Mouse (Mus musculus) neutrophil, adult 5-6 weeks (primary cell): ENCODE data around the gene Chmp2a. TPM values are rescaled to one million over a fixed set of nuclear protein-coding genes. Genes with fewer than 3 reads are reported as not detected.

ENCODE experiments used
- ATAC-seq: fragments of 151-379, 151-347 bp; 2 replicates; pipeline ENCODE4 v1.8.0; 2017; ENCODE audit warnings: mild to moderate bottlenecking, moderate TSS enrichment; ENCODE audit not compliant: insufficient number of reproducible peaks, poor library complexity, low FRiP score, severe bottlenecking; ENCODE audit errors: extremely low read depth
- total RNA-seq: library from RNA; stranded (forward); fragments of 200-1000 nt; gene quantifications from 2 replicates; pipeline ENCODE4 v1.2.3, GENCODE M21; 2017

Gene Chmp2a
- total RNA-seq, 1 experiment from 2014 or later, result 199 TPM

DNA sequence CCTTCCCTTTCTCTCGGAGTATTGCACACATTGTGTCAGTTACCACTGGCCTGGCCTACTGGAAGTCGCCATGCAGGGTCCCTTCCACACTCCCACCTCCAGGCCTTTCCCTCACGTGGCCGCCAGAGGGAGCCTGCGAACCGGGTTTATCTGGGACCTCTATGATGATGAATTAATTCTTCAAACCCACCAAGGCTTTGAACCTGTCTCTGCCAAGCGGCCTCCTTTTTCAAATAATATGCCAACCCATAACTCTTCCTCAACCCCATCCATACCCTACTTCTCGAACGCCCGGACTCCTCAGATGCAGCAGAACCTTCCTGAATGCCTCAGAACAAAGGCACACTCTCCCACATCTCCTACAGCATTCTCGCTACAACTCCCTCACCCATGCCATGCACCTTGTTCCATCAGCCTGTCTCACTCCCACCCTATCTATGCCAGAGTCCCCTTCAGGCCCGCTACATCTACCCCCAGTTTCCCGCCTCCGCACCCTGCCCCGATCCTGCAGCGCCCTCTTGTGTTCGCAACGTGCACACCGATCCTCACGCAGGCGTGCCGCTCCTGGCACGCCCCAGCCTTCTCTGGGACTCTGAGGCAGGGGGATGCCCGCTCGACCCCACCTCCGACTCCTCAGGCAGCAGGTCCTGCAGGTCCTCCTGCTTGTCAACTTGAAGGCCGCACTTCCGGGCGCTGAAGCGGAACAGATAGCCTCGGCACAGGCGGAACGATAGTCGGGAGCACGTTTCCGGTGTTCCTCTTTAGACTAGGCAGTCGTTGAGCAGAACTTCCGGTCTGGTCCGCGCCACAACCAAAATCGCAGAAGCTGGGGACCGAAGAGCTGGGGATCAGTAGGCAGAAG, 25.2 kb downstream of the Chmp2a start:
- peak; percentile 75 for ATAC-seq

DNA sequence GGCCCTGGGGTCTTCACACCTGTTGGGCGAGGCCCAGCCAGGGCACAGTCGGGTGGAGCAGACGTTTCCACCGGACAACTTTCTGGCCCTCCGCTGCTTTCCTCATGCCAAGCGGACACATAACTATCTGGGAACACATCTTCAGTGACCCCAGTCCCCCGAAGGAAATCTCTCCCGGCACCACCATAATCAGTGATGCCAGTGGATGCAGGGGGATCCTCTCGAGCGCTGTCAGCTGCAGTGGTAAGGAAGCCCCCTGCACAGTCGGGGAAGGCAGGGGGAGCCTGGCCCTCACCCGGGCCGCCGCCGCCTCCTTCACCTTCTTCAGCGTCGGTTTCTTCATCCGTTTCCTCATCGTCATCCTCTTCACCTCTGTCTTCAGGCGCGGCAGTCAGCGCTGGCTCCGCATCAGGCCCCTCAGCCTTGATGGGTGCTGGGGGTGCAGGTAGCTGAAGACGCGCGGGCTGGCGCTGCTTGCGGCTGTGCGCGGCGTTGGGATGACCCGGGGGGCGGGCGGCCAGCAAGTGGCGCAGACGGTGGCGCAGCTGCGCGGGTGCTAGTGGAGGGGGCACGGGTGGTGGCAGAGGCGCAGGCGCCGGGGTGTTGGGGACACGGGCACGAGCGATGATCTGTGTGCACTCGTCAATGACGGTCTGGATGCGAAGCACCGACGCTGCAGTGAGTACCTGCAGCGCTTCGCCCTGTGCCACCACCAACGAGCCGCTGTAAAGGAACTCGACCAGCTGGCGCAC, 27.1 kb downstream of the Chmp2a start:
- ATAC-seq, result no peak

DNA sequence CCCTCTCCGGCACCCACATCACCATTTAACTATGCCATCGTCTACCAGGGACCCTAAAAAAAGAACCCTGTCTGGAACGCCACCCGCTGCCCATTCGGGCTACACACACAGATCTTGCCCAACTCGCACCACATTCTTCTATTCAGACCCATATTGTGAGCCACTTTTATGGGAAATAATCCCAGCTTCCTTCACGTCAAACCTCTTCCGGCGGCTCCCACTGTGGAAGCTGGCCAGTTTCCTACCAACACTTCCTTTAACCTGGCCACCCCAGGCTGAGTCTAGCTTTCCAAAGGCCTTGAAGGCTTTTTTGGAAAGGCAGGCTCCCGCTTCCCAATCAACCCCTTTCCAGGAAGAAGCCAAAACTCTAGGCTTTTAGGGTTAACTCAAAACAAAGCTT, 28.1 kb downstream of the Chmp2a start:
- no peak for ATAC-seq

DNA sequence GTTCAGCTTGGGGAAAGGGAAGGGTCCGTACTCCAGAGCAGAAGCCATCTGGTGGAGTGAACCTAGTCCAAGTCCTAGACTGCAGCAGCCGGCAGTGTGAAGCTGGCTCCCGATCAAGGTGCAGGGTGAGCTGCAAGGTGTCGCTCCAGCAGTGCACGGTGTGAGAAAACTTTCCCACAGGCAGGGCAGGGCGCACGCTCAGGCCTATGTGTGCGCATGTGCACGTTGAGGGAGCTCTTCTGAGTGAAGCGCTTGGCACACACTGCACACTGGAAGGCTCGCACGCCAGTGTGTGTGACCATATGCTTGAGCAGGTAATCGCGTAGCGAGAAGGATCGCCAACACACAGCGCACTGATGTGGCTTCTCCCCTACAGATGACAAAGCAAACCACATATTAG, 28.6 kb downstream of the Chmp2a start:
- no peak for ATAC-seq

DNA sequence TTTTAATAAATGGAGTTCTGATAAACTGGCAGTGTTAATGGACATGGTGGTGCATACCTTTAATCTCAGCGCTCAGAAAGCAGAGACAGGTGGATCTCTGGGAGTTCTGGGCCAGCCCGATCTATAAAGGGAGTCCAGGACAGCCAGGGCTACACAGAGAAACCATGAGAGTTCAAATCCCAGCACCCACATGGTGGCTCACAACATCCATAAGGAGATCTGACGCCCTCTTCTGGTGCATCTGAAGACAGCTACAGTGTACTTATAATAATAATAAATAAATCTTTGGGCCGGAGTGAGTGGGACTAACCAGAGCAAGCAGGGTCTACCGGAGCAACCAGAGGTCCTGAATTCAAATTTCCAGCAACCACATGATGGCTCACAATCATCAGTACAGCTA, 31.2 kb downstream of the Chmp2a start:
- ATAC-seq, result no peak

DNA sequence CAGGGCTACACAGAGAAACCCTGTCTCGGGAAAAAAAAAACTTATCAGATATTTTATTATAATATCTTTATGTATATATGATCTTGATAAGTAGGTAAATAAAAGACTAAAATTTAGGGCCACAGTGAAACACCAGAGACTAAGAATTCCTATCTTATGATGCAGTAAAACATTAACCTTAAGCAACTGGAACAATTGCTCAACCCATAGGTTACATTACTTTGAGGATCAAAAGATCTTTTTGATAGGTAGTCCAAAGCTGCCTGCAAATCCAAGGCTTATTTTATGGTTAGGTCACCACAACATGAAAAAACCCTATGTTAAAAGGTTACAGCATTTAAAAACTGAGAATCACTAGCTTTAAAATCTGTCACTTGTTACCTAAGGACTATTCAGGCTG, 33.0 kb downstream of the Chmp2a start:
- ATAC-seq, result no peak

DNA sequence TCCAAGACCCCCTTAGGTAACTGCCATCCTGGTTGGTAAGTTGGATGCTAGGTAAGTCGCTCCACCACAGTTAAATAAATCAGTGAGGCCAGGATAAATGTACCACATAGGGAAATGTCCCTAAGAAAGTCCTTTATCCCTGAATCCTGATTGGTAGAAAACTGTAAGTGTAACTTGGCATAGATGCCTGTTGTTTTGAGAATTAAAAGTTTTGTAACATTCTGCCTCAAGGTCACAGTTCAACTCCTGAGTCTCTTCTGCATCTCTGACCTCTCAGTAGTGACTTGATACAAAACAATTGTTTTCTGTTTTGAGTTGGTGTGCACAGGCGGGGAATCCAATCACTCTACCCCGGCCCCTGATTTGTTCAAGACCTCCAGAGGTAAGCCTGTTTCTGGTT, 35.8 kb downstream of the Chmp2a start, which contains the start of gene Trim28:
Gene Trim28, plus strand, starts transcription at position 264 of the 400 bp plus-strand sequence.
- no peak for ATAC-seq

DNA sequence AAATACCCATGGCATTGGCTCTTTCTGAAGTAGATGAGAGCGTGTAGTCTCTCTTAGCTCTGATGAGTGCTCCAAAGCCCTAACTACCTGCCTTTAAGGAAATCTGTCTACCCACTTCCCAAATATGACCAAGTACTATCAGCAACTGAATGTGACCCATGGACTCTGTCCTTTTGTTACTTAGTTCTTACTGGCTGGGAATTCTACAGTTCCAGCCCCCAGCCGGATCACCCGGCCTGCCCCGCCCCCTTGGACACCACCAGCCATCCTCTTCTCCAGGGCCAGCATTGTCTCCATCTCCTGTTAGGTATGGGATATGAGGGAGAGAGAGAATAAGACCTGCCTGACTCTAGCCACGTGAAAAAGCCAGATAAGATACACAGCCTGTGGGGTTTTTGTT, 36.6 kb downstream of the Chmp2a start, which contains the start of gene Slc27a5:
Gene Slc27a5, minus strand, starts transcription at position 140 of the 400 bp plus-strand sequence.
- ATAC-seq, result no peak

DNA sequence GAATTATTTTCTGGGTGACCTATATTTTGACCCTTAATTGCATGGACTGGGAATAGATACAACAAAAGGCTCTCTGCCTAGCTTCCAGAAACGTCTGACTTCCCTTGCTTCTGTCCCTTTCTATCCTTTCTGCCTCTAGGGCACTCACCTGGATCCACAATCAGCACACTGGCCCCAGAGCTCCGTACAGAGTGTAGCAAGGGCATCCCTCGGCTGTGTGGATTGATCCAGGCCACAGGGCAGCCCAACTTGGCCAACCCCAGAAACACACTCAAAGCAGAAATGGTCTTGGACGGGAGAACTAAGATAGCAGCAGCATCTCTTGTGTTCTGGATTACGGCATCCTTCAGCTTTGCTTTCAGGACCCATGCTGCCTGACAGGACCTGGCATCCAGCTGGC, 37.4 kb downstream of the Chmp2a start:
- no peak for ATAC-seq

DNA sequence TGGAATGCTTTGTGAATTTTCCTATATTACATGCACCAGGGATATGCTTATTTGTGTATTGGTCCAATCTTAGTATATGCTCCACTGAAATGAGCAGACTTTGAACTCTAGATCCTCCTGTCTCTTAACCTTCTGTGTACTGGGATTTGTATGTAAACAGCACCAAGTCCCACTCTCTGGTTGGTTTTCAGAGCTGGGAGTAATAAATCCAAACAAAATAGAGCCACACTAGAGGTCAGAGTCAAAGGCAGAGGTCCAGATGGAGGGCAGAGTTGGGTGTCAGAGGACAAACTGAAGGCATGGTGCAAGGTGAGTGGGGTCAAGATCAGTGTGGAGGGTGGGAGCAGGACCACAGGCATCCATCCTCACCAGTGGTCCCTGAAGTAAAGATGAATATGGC, 38.7 kb downstream of the Chmp2a start:
- no peak for ATAC-seq

DNA sequence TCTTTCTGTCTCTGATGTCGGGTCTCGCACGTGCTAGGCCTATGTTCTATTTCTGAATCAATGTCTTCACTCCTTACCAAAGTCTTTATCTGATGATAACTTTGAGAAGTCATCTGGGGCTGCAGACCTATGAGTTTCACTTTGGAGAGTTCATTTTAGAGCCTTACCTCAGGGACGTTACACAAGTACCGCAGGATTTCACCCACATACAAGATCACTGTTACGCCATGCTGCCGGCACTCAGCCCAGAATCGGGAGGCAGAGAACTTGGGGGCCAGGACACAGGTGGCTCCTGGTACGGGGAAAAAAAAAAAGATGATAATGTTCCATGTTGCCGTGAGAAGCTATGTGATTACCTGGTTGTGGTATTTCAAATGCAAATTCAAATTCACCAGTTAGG, 41.5 kb downstream of the Chmp2a start:
- ATAC-seq, result no peak

DNA sequence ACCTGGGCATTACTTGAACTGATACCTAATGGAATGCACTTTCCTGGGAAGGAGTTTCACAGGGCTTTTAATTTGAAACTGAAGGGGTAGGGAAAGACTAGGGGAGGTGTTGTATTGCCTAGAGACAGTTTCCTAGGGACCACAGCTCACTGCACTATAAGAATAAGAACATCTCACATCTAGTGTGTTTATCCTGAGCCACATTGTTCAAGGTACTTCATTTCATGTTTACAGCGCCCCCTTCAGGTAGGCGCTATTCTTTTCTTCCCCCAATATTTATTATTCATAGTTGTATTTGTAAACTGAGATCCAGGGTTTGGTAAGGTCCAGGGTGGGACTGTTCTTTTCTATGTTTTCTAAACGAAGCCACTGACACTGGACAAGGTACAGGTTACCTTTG, 42.4 kb downstream of the Chmp2a start:
- ATAC-seq, result peak; percentile 48; the same call in 1 of the 2 replicates

DNA sequence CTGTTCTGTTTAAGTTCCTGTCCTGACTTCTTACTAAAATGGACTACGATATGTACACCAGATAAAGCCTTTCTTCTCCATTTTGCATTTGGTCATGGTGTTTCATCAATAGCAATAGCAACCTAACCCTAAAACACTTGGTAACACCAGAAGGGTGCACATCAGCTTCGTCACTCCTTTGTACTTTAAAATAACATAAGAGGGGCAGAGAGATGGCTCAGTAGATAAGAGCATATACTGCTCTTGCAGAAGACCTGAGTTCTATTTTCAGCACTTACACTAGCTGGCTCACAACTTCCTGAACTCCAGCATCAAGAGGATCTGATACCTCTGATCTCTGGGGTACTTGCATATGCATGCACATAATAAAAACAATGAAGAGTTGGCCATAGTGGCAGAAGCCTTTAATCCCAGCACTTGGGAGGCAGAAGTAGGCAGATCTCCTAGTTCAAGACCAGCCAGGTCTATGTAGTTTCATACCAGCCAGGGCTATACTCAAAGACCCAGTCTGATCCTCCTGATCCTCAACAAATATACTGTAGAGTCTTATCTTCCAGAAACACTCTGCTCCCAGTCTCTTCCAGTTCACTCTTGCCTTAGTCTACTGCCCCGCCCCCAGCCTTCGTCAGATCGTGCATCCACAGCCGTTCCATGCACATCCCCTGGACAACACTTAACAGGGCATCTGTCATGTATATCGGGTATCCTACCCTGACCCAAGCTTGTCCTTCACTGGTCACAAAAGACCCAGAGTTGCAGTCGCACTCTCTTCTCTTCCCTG, 47.0 kb downstream of the Chmp2a start:
- ATAC-seq, result no peak

DNA sequence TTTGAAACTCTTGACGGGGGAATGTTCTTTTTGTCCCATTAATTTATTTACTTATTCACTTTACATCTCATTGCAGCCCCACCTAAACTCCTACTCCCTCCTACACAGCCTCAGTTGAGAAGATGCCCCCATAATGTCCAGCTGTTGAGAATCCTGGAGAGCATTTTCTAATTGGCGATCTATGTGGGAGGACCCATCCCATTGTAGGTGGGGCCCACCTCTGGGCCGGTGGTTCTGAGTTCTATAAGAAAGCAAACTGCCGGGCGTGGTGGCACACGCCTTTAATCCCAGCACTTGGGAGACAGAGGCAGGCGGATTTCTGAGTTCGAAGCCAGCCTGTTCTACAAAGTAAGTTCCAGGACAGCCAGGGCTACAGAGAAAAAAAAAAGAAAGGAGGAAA, 47.7 kb downstream of the Chmp2a start:
- no peak for ATAC-seq

DNA sequence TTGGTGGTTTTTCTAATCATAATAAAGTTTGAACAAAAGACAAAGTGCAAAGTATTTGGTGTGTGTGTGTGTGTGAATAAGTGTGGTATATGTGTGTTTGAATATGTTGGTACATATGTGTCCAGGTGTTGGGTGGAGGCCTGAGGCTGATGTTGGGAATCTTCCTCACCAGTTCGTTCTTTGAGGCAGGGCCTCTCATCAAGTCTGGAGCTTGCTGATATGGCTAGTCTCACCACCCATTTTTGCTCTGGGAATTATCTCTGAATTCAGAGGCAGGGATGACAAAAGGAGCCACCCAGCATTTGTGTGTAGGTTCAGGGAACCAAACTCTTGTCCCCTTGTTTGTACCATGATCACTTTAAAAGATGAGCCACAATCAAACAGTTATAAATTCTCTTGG, 48.9 kb downstream of the Chmp2a start:
- no peak for ATAC-seq

Other genes starting within 250 kb of the Chmp2a start
- gene Zscan18, start 231.2 kb downstream of the Chmp2a start, total RNA-seq, result 0.98 and 2.9 TPM in 2 replicates
- 24.2 and 29.3 TPM in 2 replicates for gene Zfp329, start 215.9 kb downstream of the Chmp2a start, total RNA-seq
- 112 and 114 TPM in 2 replicates for gene Zfp110, start 200.0 kb downstream of the Chmp2a start, total RNA-seq
- 2.9 and 4.8 TPM in 2 replicates for gene Zfp128, start 153.6 kb downstream of the Chmp2a start, total RNA-seq
- gene Zscan22, start 137.0 kb downstream of the Chmp2a start, total RNA-seq, result 3.6 and 5.9 TPM in 2 replicates
- 425 and 483 TPM in 2 replicates for gene Rps5, start 112.5 kb downstream of the Chmp2a start, total RNA-seq
- gene Rnf225, start 107.4 kb downstream of the Chmp2a start, total RNA-seq, result 1.2 and 1.7 TPM in 2 replicates
- gene Zfp324, start 69.0 kb downstream of the Chmp2a start, total RNA-seq, result 5.0 and 5.5 TPM in 2 replicates
- gene Zfp446, start 57.0 kb downstream of the Chmp2a start, total RNA-seq, result 5.1 and 7.4 TPM in 2 replicates
- 0.81 TPM in 1 of 2 replicates, not detected in the other for gene Slc27a5, start 36.6 kb downstream of the Chmp2a start, total RNA-seq
- 194 and 199 TPM in 2 replicates for gene Trim28, start 35.7 kb downstream of the Chmp2a start, total RNA-seq
- gene Zbtb45, start 24.8 kb downstream of the Chmp2a start, total RNA-seq, result 1.1 and 3.6 TPM in 2 replicates
- gene Ube2m, start 3.5 kb upstream of the Chmp2a start, total RNA-seq, result 75.1 and 83.5 TPM in 2 replicates
- gene Mzf1, start 20.0 kb upstream of the Chmp2a start, total RNA-seq, result 0.70 and 1.1 TPM in 2 replicates
- gene Vmn1r85, start 60.4 kb upstream of the Chmp2a start, total RNA-seq, result not detected in 2 replicates
- not detected in 2 replicates for gene Vmn1r86, start 85.1 kb upstream of the Chmp2a start, total RNA-seq
- not detected in 2 replicates for gene Vmn1r87, start 105.3 kb upstream of the Chmp2a start, total RNA-seq
- gene Vmn1r88, start 124.8 kb upstream of the Chmp2a start, total RNA-seq, result 0.58 TPM in 1 of 2 replicates, not detected in the other
- not detected in 2 replicates for gene Vmn1r89, start 178.2 kb upstream of the Chmp2a start, total RNA-seq
- gene Lig1, start 242.5 kb upstream of the Chmp2a start, total RNA-seq, result 8.5 and 8.6 TPM in 2 replicates
- 7.2 and 8.2 TPM in 2 replicates for gene Zswim9, start 243.9 kb upstream of the Chmp2a start, total RNA-seq